Mouse (Mus musculus): ENCODE data around the gene Impg2. TPM values are rescaled to one million over a fixed set of nuclear protein-coding genes. Genes with fewer than 3 reads are reported as not detected.

Impg2 gene
- total and polyA plus RNA-seq, 3 experiments: 0.01 to 0.04 TPM; not detected in 1

GRCm38 (mm10) chr16:56304167-56304566 lies 100.1 kb downstream of the Impg2 start:
- TF ChIP-seq RCOR1 (IDR thresholded peaks at IDR 0.05; ENCODE audit: low read depth, low read length) (no peak), CHD2 (IDR thresholded peaks at IDR 0.05; ENCODE audit: low read length) (no peak), CTCF (IDR thresholded peaks at IDR 0.05 in 2 of 3, conservative IDR thresholded peaks at IDR 0.05 in 1 of 3; ENCODE audit: control insufficient read depth in 1 of 3, insufficient read depth in 1 of 3, low read depth in 2 of 3, low read length in 3 of 3, poor library complexity in 1 of 3, severe bottlenecking in 1 of 3) (no peak), TCF12 (IDR thresholded peaks at IDR 0.05; ENCODE audit: low read depth, low read length) (no peak), MYB (IDR thresholded peaks at IDR 0.05; ENCODE audit: low read depth, low read length) (no peak), SIN3A (IDR thresholded peaks at IDR 0.05; ENCODE audit: low read length) (no peak), ZC3H11A (IDR thresholded peaks at IDR 0.05; ENCODE audit: low read depth, low read length) (no peak), ETS1 (IDR thresholded peaks at IDR 0.05; ENCODE audit: low read depth, low read length) (no peak), MAZ (IDR thresholded peaks at IDR 0.05; ENCODE audit: low read depth, low read length) (no peak), TAL1 (IDR thresholded peaks at IDR 0.05; ENCODE audit: low read length) (no peak), BHLHE40 (IDR thresholded peaks at IDR 0.05; ENCODE audit: borderline replicate concordance, low read depth, low read length) (no peak), UBTF (IDR thresholded peaks at IDR 0.05; ENCODE audit: borderline replicate concordance, insufficient read depth, low read depth, low read length) (no peak), SMC3 (IDR thresholded peaks at IDR 0.05; ENCODE audit: low read depth, low read length) (no peak), KAT2A (conservative IDR thresholded peaks at IDR 0.05; ENCODE audit: low read depth, low read length) (no peak)
- no peak overlapping the region for H3K4me3 ChIP-seq (ENCODE audit: control insufficient read depth in 1 of 2, insufficient read depth in 1 of 2, low read depth in 2 of 2, low read length in 2 of 2)
- H3K27me3 ChIP-seq (ENCODE audit: control insufficient read depth in 1 of 2, insufficient read depth in 2 of 2, low read length in 2 of 2): peaks cover 0 to 1% of the 10 kb centered on the region in 2 experiments; a peak in 3 of 4 replicates
- H3K79me2 ChIP-seq (ENCODE audit: control insufficient read depth, insufficient read depth, low read length, poor library complexity): no peaks in the 10 kb centered on the region
- DNase-seq (ENCODE audit: low read depth, low spot score): no peak
- no peak overlapping the region for H3K9ac ChIP-seq (ENCODE audit: control insufficient read depth, low read depth, low read length, poor library complexity, severe bottlenecking)
- H3K4me1 ChIP-seq (ENCODE audit: control insufficient read depth in 1 of 2, insufficient read depth in 2 of 2, low read length in 2 of 2): no peaks in the 10 kb centered on the region
- H3K27ac ChIP-seq (ENCODE audit: control insufficient read depth, low read depth, low read length): no peak overlapping the region
- H3K36me3 ChIP-seq (ENCODE audit: control insufficient read depth in 1 of 2, insufficient read depth in 2 of 2, low read length in 2 of 2): no peaks in the 10 kb centered on the region
- no peaks in the 10 kb centered on the region for H3K9me3 ChIP-seq (replicated peaks; ENCODE audit: insufficient read depth, low read length)

- TF ChIP-seq E2F4 (IDR thresholded peaks at IDR 0.05; ENCODE audit: borderline replicate concordance, low read depth, low read length): no peak
- TF ChIP-seq EP300 (IDR thresholded peaks at IDR 0.05; ENCODE audit: low read depth in 1 of 2, low read length in 2 of 2): no peak
- TF ChIP-seq GABPA (IDR thresholded peaks at IDR 0.05; ENCODE audit: low read depth, low read length): no peak
- TF ChIP-seq CTCF (IDR thresholded peaks at IDR 0.05 in 2 of 3, conservative IDR thresholded peaks at IDR 0.05 in 1 of 3; ENCODE audit: control insufficient read depth in 1 of 3, insufficient read depth in 1 of 3, low read depth in 2 of 3, low read length in 3 of 3, poor library complexity in 1 of 3, severe bottlenecking in 1 of 3): no peak
- TF ChIP-seq ETS1 (IDR thresholded peaks at IDR 0.05; ENCODE audit: low read depth, low read length): no peak
- no peak for TF ChIP-seq MEF2A (IDR thresholded peaks at IDR 0.05; ENCODE audit: extremely low read depth, insufficient replicate concordance, low read depth, low read length, poor library complexity, severe bottlenecking)
- TF ChIP-seq TCF12 (IDR thresholded peaks at IDR 0.05; ENCODE audit: low read depth, low read length): no peak
- TF ChIP-seq KAT2A (conservative IDR thresholded peaks at IDR 0.05; ENCODE audit: low read depth, low read length): no peak
- TF ChIP-seq BHLHE40 (IDR thresholded peaks at IDR 0.05; ENCODE audit: borderline replicate concordance, low read depth, low read length): no peak
- TF ChIP-seq ZMIZ1 (IDR thresholded peaks at IDR 0.05; ENCODE audit: low read depth, low read length): no peak
- TF ChIP-seq ZKSCAN1 (IDR thresholded peaks at IDR 0.05; ENCODE audit: low read depth, low read length): no peak
- H3K36me3 ChIP-seq (ENCODE audit: control insufficient read depth in 1 of 2, insufficient read depth in 2 of 2, low read length in 2 of 2): no peaks in the 10 kb centered on the region
- DNase-seq (ENCODE audit: low read depth, low spot score): no peak
- no peaks in the 10 kb centered on the region for H3K9me3 ChIP-seq (replicated peaks; ENCODE audit: insufficient read depth, low read length)
- H3K27ac ChIP-seq (ENCODE audit: control insufficient read depth, low read depth, low read length): no peak overlapping the region
- no peaks in the 10 kb centered on the region for H3K79me2 ChIP-seq (ENCODE audit: control insufficient read depth, insufficient read depth, low read length, poor library complexity)
- H3K4me1 ChIP-seq (ENCODE audit: control insufficient read depth in 1 of 2, insufficient read depth in 2 of 2, low read length in 2 of 2): no peaks in the 10 kb centered on the region
- peaks cover 0 to 1% of the 10 kb centered on the region in 2 experiments; a peak in 3 of 4 replicates for H3K27me3 ChIP-seq (ENCODE audit: control insufficient read depth in 1 of 2, insufficient read depth in 2 of 2, low read length in 2 of 2)
- H3K9ac ChIP-seq (ENCODE audit: control insufficient read depth, low read depth, low read length, poor library complexity, severe bottlenecking): no peak overlapping the region
- H3K4me3 ChIP-seq (ENCODE audit: control insufficient read depth in 1 of 2, insufficient read depth in 1 of 2, low read depth in 2 of 2, low read length in 2 of 2): no peak overlapping the region
Measured at GRCm38 (mm10) chr16:56307575-56307974, 103.5 kb downstream of the Impg2 start.
